Mouse (Mus musculus) gastrocnemius, adult 8-10 months (tissue): Measurements from ENCODE around the gene Casq1. TPM values are rescaled to one million over a fixed set of nuclear protein-coding genes. Genes with fewer than 3 reads are reported as not detected.

Source experiments
- DNase-seq, 2 experiments: peaks; one replicate each; pipeline ENCODE4 v3.0.0; 2022; ENCODE audit warnings: low spot score in 2 of 2
- total RNA-seq, 4 experiments: library from RNA; stranded (reverse); gene quantifications; 2 replicates each; pipeline ENCODE4 v1.2.4; 2022

The Casq1 gene
- total RNA-seq, 4 experiments from 2014 or later = 2,216 to 3,193 (median 3,049) TPM

DNA sequence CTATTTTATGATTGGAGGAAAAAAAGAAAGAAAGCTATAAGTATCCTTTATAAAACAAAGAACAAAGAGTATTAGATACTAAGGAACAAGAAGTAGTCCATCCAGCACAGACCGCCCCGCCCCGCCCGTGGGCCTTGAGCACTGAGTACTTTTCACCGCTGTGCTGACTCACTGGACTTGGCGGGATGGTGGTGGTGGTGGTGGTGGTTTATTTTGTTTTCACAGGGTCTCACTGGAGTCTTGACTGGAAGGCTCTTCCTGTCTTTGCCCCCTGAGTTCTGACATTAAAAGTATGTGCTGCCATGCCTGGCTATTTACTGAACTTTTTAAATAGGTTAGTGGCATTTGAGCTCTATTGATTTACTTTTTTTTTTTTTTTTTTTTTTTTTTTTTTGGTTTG, 36.6 kb downstream of the Casq1 start:
- no peak for DNase-seq

DNA sequence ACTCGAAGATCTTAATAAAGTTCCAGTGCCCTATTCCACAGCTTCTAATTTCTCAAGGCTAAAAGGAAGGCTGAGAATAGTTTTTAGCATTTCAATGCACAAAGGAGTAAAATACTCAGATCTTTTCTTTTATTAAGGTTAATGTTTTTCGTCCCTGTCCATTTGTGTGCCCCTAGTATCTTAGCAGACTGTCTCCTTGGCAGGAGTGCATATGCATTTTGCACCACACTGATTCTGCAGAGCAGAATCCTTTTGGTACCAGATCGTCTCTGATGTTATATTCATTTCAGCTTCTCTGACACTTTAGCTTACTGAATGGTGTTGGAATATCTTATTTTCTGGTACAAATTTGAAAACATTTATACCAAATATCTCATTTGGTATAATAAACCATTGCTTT, 37.9 kb downstream of the Casq1 start:
- DNase-seq = no peak

DNA sequence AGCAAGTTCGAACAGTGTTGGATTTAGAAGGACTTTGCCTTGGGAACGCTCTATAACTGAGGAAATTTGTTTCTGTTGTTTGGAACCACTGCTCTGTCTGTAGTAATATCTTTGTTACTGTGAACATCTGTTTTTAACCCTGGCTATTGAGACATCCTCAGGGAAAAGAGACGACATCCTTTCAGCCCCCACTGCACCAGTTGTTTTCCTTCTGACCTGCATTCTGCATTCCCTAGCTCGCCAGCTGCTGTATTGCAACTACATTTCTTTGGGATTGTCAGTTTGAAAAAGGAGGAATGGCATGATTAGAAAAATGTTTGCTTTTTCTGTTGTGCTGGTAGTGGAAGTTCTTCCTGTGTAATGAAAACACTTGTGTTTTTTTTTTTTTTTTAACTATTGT, 38.8 kb downstream of the Casq1 start:
- no peak for DNase-seq

DNA sequence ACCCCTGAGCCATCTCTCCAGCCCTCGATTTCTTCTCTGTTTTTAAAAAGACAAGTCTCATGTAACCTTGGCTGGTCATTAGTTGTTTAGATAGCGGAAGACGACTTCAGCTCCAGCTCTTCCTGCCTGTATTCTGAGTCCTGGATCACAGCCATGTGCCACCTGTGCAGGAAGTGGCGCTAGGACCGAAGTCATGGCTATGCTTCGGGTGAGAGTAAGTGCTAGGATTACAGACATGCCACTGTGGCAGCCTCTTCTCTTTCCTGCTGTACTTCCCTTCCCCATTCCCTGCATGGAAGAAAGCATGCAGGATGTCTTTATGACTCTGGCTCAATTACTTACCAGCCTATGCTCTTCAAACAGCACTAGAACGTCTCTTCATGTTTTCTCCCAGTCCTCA, 40.6 kb downstream of the Casq1 start:
- DNase-seq = no peak

DNA sequence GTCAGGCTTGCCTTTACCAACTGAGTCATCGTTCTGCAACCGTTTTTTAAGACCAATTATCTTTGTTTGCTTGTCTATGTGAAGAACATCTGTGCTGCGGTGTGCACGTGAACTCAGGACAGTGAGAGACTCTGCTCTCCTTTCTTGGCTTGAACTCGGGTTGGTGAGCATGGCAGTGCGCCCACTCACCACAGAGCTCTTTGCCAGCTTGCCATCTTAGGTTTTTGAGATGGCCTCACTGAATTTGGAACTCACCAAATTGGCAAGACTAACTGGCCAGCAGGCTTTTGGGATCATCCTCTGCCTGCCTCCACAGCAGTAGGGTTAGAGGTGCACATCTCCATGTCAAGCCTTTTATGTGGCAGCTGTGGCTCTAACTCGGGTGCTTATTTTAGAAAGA, 41.9 kb downstream of the Casq1 start:
- DNase-seq = no peak

DNA sequence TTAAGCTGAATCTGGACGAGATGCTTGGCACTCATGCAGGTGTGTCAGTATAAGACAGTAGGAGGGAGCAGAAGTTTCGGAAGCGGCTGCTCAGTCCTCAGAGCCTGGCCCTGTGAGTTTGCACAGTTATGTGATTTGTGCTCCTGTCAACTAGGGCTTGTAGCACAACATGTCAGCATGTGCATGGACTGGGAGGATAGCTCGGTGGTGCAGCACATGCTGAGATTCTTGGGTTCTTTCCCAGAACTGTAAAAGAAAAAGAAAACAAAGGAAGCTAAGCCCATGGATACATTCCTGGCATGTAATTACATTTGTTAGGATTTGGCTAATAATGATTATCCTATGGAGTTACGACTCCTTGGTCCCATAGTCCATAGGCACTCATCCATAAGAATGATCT, 46.5 kb downstream of the Casq1 start:
- DNase-seq = no peak

DNA sequence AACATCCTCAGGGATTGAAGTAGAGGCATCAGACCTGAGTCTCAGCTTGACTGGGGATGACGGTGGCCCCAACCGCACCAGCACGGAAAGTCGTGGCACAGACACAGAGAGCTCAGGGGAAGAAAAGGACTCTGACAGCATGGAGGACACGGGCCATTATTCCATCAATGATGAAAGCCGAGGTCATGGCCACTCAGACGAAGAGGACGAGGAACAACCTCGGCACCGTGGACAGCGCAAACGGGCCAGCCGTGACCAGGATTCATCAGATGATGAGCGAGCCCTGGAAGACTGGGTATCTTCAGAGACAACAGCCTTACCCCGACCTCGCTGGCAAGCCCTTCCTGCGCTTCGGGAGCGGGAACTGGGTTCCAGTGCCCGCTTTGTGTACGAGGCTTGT, 47.3 kb downstream of the Casq1 start:
- DNase-seq = no peak

DNA sequence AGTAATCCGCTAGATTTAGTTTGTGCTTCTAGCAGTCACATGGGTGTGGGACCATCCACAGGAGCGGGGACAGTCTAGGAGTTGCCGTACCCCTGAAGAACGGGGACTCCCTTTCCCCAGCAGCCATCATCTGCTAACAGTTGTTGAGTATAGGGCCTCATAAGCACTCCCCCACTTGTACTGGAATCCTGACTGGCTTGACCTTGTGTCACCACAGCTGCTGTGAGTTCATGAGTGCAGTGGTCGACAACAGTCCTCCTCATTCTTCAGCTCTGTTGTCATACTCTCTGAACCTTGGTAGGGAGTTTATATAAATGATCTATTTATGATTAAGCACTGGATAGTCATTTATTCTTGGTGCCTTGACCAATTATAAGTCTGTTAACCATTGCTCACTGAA, 49.9 kb downstream of the Casq1 start:
- DNase-seq = no peak

DNA sequence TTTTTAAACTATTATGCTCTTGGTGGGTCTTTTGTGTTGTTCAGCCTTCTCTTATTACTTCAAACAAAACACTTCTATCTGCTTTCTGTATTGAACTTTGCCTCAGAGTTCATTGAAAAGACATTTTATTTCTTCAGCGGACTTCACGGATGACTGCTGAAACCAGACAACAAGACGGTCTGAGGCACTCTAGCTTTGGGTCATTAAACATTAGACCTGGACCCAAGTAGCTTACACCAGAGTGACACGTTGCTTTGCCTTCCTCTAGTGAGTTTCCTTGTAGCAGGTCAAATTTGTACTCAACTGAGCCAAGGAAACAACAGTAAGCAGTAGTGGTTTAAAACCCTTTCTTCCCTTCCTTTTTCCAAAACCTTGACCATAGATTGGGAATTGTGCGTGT, 51.8 kb downstream of the Casq1 start:
- no peak for DNase-seq

DNA sequence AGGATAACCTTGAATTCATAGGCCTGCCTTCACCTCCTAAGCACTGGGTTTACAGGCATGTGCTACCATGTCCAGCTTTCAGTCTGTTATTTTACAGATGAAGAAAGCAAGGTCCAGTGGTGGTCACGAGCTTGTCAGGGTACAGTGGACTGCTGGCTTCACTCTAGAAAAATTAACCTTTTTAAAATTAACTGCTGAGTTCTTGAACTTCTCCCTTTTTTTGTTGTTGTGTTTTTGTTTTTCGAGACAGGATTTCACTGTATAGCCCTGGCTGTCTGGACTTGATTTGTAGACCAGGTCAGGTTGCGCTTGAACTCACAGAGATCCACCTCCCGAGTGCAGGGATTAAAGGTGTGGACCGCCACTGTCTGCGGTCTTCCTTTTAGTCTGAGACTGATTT, 56.7 kb downstream of the Casq1 start:
- no peak for DNase-seq

DNA sequence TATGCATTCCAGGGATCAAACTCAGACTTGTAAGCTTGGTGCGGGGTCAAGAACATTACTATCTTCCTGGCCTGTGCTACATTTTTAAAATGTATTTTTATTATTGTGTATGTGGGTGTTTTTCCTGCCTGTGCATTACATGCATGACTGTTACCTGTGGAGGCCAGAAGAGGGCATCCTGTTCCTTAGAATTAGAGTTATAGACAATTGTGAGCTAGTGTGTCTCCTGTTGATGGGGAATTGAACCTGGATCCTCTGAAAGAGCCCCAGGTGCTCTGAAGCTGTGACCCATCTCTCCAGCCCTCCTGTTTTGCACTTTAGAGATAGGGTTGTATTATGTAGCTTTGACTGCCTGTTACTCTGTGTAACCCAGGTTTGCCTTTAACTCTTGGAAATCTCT, 57.7 kb downstream of the Casq1 start:
- no peak for DNase-seq

DNA sequence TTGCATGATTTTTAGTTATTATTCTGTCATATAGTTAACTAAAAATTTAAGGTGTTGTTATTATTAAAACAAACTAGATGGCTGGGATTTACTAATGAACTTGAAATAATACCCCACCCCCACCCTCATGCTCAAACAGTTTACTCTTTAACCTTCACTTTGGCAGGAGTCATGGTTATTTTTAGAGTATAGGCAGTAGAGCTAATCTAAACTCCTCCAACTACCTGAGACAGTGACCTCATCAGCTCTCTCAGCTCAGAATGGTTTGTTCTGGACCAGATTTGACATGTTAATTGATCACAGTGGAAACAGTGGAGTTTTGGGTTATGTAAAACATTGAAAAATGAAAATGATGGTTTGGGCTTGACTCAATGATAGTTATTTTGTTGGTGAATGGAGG, 59.2 kb downstream of the Casq1 start:
- DNase-seq = no peak

DNA sequence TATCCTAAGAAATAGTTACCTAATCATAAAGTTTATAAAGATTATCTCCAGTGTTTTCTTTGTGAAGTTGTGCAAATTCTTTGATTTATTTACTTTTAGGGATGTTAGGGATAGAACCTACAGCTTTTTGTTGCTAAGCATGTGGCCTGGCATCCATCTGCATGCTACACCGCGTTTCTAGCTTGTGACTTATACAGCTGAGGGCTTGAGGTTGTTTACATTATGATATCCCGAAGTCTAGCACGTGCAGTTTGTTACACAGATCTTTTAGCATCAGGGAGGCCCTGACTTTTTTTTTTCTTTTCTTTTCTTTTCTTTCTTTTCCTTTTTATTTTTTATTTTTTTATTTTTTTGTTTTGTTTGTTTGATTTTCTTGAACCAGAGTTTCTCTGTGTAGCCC, 59.7 kb downstream of the Casq1 start:
- no peak for DNase-seq

Other genes with a start within 250 kb of the Casq1 start
- 1 to 10 TPM in 1 of 4 experiments, under 1 TPM in 3; 0.75 to 1.4 (median 0.85) TPM for gene Vangl2, start 191.4 kb downstream of the Casq1 start, total RNA-seq
- gene Nhlh1, start 162.3 kb downstream of the Casq1 start, total RNA-seq = not detected
- 100 to 1,000 TPM in 1 of 4 experiments, 10 to 100 TPM in 3; 82.9 to 101 (median 85.3) TPM for gene Copa, start 137.3 kb downstream of the Casq1 start, total RNA-seq
- 10 to 100 TPM; 23.6 to 28.9 (median 24.8) TPM for gene Ncstn, start 137.1 kb downstream of the Casq1 start, total RNA-seq
- 10 to 100 TPM; 74.5 to 83.0 (median 76.6) TPM for gene Pex19, start 93.1 kb downstream of the Casq1 start, total RNA-seq
- 100 to 1,000 TPM; 197 to 219 (median 208) TPM for gene Dcaf8, start 71.8 kb downstream of the Casq1 start, total RNA-seq
- gene Pea15a, start 13.1 kb downstream of the Casq1 start, total RNA-seq = 10 to 100 TPM; 15.6 to 23.8 (median 20.3) TPM
- under 1 TPM; 0.11 to 0.44 (median 0.27) TPM for gene Atp1a4, start 38.5 kb upstream of the Casq1 start, total RNA-seq
- gene Igsf8, start 41.8 kb upstream of the Casq1 start, total RNA-seq = 10 to 100 TPM in 1 of 4 experiments, 1 to 10 TPM in 3; 7.3 to 10.5 (median 7.7) TPM
- gene Atp1a2, start 78.2 kb upstream of the Casq1 start, total RNA-seq = 100 to 1,000 TPM; 819 to 944 (median 894) TPM
- gene Kcnj9, start 109.5 kb upstream of the Casq1 start, total RNA-seq = not detected
- gene Kcnj10, start 121.3 kb upstream of the Casq1 start, total RNA-seq = under 1 TPM in 2 of 4 experiments, not detected in 2; 0.04 to 0.05 TPM
- gene Pigm, start 156.7 kb upstream of the Casq1 start, total RNA-seq = 1 to 10 TPM; 3.2 to 3.4 (median 3.2) TPM